Mouse (Mus musculus): ENCODE data around the gene Ano5.

The Ano5 gene

GRCm38 (mm10) chr7:51510671-51511651, at the start of gene Ano5:
Gene Ano5 (plus strand): TSS chr7:51511029.
- DNase-seq (ENCODE audit: low read depth, low spot score), result peak; percentile 78

- no peak for DNase-seq (ENCODE audit: low read depth, low spot score)
Observed at GRCm38 (mm10) chr7:51499396-51499795, 11.4 kb upstream of the Ano5 start.

GRCm38 (mm10) chr7:51503940-51504339, 6.9 kb upstream of the Ano5 start:
- DNase-seq (ENCODE audit: low read depth, low spot score), result no peak

- no peak for DNase-seq (ENCODE audit: low read depth, low spot score)
Observed at GRCm38 (mm10) chr7:51510147-51510546, 682 bp upstream of the Ano5 start.

GRCm38 (mm10) chr7:51539344-51539743, 28.5 kb downstream of the Ano5 start:
- DNase-seq (ENCODE audit: low read depth, low spot score), result no peak

GRCm38 (mm10) chr7:51540736-51541135, 29.9 kb downstream of the Ano5 start:
- DNase-seq (ENCODE audit: low read depth, low spot score), result peak; percentile 45

GRCm38 (mm10) chr7:51600021-51600420, 89.2 kb downstream of the Ano5 start:
- no peak for DNase-seq (ENCODE audit: low read depth, low spot score)

GRCm38 (mm10) chr7:51603741-51604140, 92.9 kb downstream of the Ano5 start:
- no peak for DNase-seq (ENCODE audit: low read depth, low spot score)

GRCm38 (mm10) chr7:51614404-51614803, 103.6 kb downstream of the Ano5 start:
- DNase-seq (ENCODE audit: low read depth, low spot score), result no peak

- DNase-seq (ENCODE audit: low read depth, low spot score), result no peak
Observed at GRCm38 (mm10) chr7:51617941-51618340, 107.1 kb downstream of the Ano5 start.

- DNase-seq (ENCODE audit: low read depth, low spot score), result no peak
Observed at GRCm38 (mm10) chr7:51618412-51618811, 107.6 kb downstream of the Ano5 start.

- no peak for DNase-seq (ENCODE audit: low read depth, low spot score)
Observed at GRCm38 (mm10) chr7:51619977-51620376, 109.1 kb downstream of the Ano5 start.

- peak; percentile 16 for DNase-seq (ENCODE audit: low read depth, low spot score)
Observed at GRCm38 (mm10) chr7:51621694-51622145, 110.9 kb downstream of the Ano5 start, which contains the start of gene Slc17a6. Gene Slc17a6 (plus strand): TSS chr7:51622006.

- no peak for DNase-seq (ENCODE audit: low read depth, low spot score)
Observed at GRCm38 (mm10) chr7:51622196-51622595, 111.4 kb downstream of the Ano5 start.

- no peak for DNase-seq (ENCODE audit: low read depth, low spot score)
Observed at GRCm38 (mm10) chr7:51622666-51623065, 111.8 kb downstream of the Ano5 start.

GRCm38 (mm10) chr7:51624336-51624897, 113.6 kb downstream of the Ano5 start:
- DNase-seq (ENCODE audit: low read depth, low spot score), result no peak

- DNase-seq (ENCODE audit: low read depth, low spot score), result no peak
Observed at GRCm38 (mm10) chr7:51625161-51625560, 114.3 kb downstream of the Ano5 start.

GRCm38 (mm10) chr7:51625591-51626255, 114.9 kb downstream of the Ano5 start:
- DNase-seq (ENCODE audit: low read depth, low spot score), result no peak

GRCm38 (mm10) chr7:51626451-51627000, 115.7 kb downstream of the Ano5 start:
- DNase-seq (ENCODE audit: low read depth, low spot score), result no peak

GRCm38 (mm10) chr7:51627001-51627631, 116.3 kb downstream of the Ano5 start:
- no peak for DNase-seq (ENCODE audit: low read depth, low spot score)

- no peak for DNase-seq (ENCODE audit: low read depth, low spot score)
Observed at GRCm38 (mm10) chr7:51627666-51628065, 116.8 kb downstream of the Ano5 start.
